Mouse (Mus musculus): ENCODE data around the gene Slc35f4. TPM values are rescaled to one million over a fixed set of nuclear protein-coding genes. Genes with fewer than 3 reads are reported as not detected.

Gene Slc35f4
- polyA plus RNA-seq (2017; shearing (Covaris generic)), result 0.10 TPM

GRCm38 (mm10) chr14:49525931-49526291, at the start of gene Slc35f4:
Gene Slc35f4, minus strand, starts transcription at chr14:49526046.

